Mouse (Mus musculus): ENCODE data around the gene Tjap1. TPM values are rescaled to one million over a fixed set of nuclear protein-coding genes. Genes with fewer than 3 reads are reported as not detected.

Gene Tjap1
- 10 to 100 TPM; 37.1 to 40.5 TPM for total RNA-seq (2021)

DNA sequence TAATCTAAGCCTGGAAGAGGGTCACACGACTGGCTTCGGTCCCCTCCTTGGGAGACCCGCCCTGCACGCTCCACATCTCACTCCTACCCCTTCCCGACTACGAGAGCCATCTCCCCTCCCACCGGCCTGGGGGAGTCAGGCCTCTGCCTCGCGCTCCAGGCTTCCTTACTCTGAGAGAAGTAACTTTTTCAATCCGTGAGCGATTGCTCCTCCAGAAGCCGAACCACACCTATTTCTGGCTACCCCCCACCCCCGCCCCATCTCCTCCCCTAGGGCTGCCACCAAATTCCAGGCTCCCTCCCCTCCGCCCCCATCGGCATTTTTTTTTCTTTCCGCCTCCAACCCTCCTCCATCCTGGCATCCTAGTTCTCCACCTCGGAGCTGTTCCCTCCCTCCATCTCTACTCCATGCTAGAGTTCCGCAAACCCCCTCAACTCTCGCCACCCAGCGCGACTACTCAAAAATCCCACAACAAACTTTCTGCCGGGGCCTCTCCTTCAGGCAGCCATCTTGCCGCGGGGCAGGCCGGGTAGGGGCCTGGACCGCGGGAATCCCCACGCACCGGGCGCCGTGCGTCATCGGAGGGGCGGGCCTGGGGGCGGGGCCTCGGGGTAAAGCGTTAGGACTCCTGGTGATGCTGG lies at the start of gene Tjap1:
Gene Tjap1 (minus strand): TSS at position 544 of the 641 bp plus-strand sequence.
- intact Hi-C loops (cut with DNase I), result no loop called here
- peak; percentile 73 for DNase-seq (ENCODE audit: low spot score)

DNA sequence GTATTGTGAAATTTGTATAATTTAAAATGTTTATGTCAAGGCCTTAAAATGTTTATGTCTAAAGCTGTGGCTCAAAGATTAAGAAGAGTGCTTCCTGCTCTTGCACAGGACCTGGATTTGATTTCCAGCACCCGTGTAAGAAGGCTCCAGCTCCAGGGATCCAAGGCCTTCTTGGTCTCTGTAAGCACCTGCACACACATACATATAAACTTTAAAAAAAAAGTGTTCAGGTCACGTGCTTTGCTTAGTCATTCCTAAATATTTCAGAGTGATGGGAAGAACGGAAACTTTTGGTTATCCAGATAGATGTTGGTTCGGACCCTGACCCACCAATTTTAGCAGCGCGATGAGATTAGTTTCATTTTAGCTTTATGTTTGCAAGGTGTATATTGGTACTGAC lies 45.9 kb upstream of the Tjap1 start:
- intact Hi-C loops (cut with DNase I), result loop anchor here (5.0 kb wide), 1 partner anchor 59 kb away; no protein-coding TSS in a partner anchor
- DNase-seq (ENCODE audit: low spot score), result no peak

DNA sequence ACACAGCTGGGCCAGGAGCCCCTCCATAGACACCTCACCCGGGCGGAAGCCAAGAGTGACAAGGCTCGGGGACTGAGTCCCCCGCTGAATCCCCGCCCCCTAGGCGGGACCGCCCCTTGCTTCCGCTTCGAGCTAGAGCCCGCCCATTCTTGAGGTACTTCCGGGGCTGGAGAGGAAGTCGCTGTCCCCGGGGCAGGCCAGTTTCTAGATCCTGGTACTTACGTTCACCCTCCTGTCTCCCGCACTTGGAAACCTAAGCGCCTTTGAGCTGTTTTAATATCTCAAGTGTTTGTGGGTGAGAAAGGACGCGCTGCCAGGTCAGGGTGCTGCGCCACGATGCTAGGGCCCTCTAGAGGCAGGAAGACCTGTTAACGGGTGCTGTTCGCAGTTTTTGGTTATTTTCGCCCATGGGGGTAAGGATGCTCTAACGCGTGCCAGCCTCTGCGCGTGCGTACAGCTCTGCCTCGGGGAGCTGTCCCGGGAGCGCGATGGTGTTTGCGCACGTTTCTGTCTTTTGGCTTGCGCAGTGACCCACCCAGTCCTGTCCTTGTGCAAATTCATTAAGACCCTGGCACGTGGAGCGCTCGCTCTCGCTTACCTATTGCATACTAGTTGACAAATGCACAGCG lies 45.2 kb upstream of the Tjap1 start, which contains the start of gene Abcc10:
Gene Abcc10 (minus strand): TSS at position 447 of the 629 bp plus-strand sequence.
- DNase-seq (ENCODE audit: low spot score), result peak; percentile 95
- intact Hi-C loops (cut with DNase I), result loop anchor here (5.0 kb wide), 1 partner anchor 59 kb away; no protein-coding TSS in a partner anchor

DNA sequence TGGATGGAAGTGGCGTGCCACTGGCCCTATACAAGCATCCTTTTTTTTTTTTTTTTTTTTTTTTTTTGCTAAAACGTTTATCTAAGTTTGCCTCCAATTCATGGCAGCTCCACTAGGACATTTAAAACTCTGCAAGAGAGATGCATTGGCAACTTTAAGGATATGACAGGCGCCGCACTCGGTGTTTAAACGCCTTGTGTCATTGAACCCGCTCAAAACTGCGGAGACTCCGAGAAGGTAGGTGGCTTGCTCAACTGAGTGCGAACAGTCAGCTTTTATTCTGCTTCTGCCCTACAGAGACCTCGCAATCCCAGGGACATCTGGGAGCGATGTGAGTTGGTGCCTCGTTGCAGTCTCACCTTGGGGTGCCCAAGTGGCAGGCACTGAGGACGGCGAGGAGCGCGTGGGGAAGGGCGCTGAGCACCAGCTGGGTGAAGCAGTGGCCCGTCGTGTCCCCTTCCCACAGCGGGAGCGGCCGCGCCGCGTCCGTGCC lies 44.6 kb upstream of the Tjap1 start:
- intact Hi-C loops (cut with DNase I), result loop anchor here (5.0 kb wide), 1 partner anchor 60 kb away; no protein-coding TSS in a partner anchor

DNA sequence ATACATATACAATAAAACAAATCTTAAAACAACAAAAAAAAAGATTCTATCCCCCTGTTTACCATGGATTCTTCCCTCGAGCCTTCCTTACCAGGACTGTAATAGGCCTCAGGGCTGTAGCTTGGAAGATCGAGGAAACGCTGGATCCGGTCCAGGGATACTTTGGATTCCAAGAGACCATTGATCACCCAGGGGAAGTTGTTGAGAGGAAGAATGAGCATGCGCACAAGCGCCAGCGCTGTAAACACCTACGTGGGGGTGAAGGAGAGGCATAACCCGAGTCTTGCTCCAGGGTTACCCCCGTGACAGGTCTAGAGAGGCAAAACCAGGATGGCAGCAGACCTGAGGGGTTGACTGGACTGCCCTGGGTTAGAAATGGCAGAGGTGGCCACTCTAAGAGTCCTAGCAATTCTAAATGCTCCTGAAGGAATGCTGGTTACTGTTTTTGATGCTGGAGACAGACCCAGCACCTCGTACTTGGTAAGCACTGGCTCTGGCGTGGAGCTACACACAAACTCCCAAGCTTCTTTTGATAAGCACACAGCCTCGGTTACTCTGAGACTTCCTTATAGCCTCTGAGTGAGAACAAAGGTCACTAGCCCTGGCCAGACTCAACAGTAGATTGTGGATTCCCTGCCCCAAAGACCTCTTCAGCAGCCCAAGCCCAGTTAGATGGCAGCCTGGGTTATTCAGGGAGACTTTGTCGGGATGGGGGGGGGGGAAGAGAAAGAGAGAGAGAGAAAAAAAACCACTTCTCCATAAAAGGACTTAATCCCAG lies 39.4 kb upstream of the Tjap1 start:
- no peak for DNase-seq (ENCODE audit: low spot score)
- intact Hi-C loops (cut with DNase I), result no loop called here

More for the DNA sequence above, 44.6 kb upstream of the Tjap1 start:
- no peak for DNase-seq (ENCODE audit: low spot score)

DNA sequence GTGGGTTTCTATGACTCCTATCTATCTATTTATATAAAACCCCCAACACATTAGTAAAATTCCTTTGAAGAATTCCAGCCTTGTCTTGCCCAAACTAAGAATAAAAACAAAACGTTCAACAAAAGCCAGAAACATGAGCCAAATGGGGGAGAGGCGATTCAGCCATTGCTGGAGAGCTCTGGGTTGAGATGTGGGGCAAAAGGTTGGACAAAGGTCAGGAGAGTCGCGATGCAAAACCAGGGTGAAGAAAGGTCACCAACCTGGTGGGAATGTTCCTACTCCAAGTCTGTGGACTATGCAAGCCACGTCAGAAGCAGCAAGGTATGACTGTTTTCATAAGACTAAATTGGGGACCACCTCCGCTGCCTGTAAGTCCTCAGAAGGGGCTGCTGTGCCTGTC lies 37.7 kb upstream of the Tjap1 start:
- no peak for DNase-seq (ENCODE audit: low spot score)
- intact Hi-C loops (cut with DNase I), result no loop called here

DNA sequence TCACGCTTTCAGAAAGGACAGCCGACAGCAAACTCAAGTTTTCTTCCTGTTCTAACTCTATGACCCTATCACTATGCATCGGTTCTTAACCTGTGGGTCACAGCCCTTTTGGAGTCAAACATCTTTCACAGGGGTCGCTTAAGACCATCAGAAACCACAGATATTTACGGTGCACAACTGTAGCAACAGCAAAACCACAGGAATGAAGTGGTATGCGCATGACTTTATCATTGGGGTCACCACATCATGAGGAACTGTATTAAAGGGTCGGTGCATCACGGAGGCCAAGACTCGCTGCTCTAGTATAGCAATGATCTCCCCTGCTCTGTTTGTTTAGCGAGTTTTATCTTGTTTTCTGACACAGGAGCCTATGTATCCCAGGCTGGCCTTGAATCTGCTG lies 33.0 kb upstream of the Tjap1 start:
- intact Hi-C loops (cut with DNase I), result no loop called here
- no peak for DNase-seq (ENCODE audit: low spot score)

DNA sequence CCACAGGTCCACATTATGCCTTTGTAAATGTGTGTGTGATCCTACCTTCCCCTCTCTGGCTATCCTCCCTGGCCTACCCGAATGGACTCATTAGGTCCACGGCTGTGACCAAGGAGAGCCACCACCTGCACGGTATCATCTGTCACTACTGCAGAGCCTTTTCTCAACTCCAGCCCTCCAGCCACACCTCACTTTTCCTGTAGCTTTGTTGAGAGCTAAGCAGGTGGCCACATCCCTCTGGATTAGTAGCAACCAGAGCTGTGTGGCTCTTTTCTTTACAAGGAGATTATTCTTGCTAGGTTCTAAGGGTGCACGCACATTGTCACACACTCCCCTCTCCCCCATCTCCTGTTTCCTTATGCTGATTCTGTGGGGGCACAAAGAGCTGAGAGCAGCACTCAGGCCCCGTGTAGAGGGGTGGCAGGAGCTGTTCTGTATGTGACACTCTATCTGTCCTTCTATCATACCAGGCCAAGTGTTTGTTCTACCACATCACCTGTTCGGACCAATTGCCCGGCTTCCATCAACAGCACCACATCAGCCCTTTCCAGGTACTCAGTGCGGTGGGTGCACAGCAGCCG lies 30.4 kb upstream of the Tjap1 start:
- no peak for DNase-seq (ENCODE audit: low spot score)
- intact Hi-C loops (cut with DNase I), result no loop called here

DNA sequence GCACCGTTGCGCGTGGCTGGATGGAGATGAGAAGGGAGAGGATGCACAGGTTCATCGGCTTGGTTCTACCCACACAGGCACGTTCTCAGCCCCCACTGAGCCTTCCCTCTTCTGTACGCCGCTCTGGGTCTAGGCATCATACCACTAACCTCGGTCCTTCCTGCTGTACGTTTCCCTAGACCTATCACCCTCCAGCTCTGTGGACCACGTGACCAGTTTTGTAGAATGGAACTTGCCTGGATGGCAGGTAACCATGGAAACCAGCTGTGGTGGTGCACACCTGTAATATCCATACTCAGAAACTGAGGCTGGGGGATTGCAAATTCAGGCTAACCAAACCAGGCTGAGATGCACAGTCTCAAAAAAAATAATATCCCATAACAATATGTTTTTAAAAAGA lies 27.7 kb upstream of the Tjap1 start:
- intact Hi-C loops (cut with DNase I), result no loop called here
- DNase-seq (ENCODE audit: low spot score), result no peak

DNA sequence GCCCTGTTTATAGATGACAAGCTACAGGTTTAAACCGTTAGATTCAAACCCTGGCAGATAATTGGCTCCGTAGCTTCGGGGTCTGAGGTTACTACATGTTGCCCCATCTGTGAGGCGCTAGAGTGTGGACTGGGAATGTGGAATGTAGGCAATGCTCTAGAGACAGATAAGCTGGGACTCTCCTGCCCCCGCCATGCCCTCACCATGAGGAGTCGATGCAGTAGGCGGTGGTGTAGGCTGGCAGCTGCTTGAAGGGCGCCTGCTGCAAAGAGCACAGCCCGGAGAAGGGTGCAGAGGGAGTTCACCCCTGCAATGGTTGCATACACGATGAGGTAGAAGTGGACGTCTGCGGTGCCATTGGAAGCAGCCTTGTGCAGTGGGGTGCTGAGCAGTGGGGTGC lies 27.0 kb upstream of the Tjap1 start:
- intact Hi-C loops (cut with DNase I), result no loop called here
- DNase-seq (ENCODE audit: low spot score), result no peak

DNA sequence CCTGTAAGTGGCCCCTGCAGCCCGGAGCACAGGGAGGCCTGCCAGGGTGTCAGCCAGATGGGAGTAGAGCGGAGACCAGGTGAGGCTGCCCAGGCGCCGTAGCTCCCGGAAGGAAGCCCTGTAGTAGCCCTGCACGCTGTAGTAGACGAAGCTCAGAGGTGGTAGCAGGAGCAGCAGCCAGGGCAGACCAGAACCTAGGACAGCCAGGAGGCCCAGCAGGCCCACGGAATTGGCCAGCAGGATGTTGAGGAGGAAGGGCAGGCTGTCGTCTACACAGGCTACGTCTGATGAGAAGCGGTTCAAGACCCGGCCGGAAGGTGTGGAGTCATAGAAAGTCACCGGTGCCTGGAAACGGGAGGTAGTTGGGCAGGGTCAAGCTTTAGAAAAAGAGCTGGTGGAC lies 24.1 kb upstream of the Tjap1 start:
- intact Hi-C loops (cut with DNase I), result no loop called here
- no peak for DNase-seq (ENCODE audit: low spot score)

DNA sequence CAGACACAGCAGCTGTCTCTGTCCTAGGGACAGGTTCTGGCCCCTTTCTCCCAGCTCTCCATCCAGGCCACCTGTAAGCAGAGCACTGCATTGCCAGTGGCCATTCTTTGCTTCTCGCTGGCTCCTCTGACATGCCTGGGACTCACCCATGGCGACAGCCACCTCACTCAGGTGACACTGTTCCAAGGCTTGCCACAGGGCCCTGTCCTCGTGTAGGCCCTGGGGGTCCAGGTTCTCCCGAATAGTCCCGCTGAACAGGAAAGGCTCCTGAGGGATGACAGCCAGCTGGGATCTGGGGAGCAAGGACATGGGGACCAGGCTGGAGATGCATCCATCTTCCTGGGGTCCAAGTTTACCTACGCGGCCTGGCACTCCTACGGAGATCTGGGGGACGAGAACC lies 21.4 kb upstream of the Tjap1 start:
- intact Hi-C loops (cut with DNase I), result no loop called here
- no peak for DNase-seq (ENCODE audit: low spot score)

DNA sequence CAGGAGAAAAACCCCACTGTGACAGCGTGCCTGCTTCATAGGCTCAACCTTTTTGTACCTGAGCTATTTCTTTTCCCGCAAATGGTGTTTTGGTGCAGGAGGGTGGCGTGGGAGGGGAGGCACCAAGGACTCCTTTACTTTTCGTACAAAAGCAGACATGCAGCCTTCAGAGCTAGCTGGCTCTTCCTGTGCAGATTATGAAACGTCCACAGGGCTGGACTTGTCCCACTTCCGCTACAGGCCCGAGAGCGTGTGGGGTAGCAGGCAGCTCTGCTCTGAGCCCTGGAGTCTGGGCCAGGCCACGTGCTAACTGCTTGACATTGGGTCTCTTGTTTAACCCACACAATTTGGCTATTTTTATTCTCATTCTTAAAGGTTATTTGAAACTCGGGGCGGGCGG lies 19.1 kb upstream of the Tjap1 start:
- no peak for DNase-seq (ENCODE audit: low spot score)
- intact Hi-C loops (cut with DNase I), result no loop called here

DNA sequence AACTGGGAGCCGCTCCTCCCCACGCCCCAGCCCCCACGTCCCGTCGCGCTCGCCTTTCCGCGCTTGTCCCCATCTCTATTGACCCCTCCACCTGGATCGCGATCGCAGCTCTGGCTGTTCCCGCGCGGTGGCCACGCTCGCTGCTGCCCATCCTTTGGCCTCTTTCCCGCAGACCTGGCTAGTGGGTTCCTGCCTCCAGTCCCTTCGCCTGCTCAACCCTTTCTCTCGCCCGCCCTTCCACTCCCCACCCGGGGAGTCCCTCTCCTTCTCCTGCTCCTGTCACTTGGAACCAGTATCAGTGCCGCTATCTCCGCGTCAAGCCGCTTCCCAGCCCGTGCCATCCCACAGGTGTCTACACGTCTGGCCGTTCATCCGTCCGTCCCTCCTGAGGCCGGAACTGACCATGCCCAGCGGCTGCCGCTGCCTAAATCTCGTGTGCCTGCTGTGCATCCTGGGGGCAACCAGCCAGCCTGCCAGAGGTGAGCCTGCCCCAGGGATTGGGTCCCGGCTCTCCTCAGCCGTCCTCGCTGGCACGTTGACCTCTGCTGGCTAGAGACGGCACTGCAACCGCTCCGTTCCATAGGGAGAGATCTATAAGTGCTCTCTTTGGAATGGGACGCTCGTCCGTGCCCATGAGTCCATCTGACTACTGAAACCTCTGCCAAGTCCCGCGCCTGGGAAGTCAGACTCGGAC lies 15.5 kb upstream of the Tjap1 start:
- intact Hi-C loops (cut with DNase I), result loop anchor here (1.0 to 5.0 kb wide), 2 partner anchors 32 to 566 kb away; partner anchors contain the start of gene 1600014C23Rik
- peak; percentile 48 for DNase-seq (ENCODE audit: low spot score)

DNA sequence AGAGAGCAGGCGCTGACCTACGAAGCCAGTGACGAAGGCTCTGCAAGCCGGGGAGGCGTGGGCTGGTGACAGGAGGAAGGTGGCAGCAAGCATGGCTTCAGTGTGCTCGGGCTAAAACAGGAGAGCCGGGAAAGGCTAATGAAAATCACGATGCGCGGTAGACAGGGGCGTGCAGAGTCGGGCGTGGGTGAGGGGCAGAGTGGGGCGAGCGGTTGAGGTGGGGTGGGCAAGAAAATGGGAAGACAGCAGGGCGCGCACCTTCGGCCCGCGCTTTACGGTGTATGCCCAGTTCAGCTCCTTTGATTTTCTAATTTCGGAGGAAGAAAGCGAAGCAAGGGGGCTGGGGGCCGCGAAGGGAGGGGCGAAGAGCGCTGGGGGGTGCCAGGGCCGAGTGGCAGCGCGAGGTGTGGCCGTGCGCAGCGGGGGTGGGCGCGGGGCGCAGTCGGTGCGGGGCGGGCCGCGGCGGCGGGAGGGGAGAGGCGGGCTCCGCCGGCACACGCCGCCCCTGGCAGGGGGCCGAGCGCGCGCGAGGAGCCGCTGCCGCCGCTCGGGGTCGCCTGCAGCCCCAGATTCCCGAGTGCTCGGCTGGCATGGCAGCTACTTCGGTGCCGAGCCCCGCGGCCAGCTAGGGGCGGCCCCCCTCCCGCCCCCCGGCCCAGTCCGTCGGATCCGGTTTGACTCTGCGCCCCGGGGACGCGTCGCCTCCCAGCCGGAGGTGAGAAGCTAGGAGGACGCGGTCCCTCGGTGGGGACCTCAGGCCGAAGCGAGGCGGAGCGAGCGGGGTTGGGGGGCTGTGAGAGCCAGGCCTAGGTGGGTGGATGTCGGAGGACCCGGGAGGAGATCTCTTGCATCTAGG lies 14.8 kb upstream of the Tjap1 start, which contains the start of gene Dlk2:
Gene Dlk2 (plus strand): TSS at position 58 of the 856 bp plus-strand sequence.
- intact Hi-C loops (cut with DNase I), result loop anchor here (1.0 to 5.0 kb wide), 2 partner anchors 31 to 565 kb away; partner anchors contain the start of gene 1600014C23Rik
- no peak for DNase-seq (ENCODE audit: low spot score)

DNA sequence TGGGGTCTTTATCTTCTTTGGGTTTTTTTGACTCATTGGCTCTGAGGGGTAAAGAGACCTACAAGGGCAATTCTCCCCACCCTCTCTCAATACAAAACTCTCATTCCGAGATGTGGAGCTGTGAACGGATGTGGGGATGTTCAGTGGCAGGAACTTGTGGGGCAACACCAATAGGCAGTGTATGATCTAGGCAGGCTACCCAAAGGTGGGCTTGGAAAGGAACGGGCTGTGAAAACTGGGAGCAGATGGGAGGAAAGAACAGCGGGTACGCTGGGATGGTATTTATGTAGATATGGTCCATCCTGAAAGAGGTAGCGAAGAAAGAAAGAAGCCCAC lies 14.2 kb upstream of the Tjap1 start:
- intact Hi-C loops (cut with DNase I), result loop anchor here (5.0 kb wide), 1 partner anchor 565 kb away; the partner anchor contains the start of gene 1600014C23Rik
- no peak for DNase-seq (ENCODE audit: low spot score)

DNA sequence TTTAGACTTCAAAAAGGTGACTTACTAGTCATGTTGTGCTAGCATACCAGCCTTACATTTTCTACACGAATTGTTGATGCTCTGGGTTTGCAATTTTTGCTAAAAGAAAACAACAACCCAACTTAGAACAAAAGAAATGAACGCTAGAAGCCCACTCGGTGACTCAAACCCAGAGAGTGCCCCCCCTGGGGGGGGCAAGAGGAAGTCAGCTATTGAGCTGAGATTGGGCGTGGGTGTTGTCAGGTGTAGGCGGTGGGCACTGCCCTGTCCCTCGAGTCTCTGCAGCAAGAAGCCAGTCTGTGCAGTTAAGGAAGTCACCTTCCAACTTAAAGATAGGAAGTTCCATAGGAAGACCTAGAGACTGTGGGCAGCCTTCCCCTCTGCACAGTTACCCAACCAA lies 13.8 kb upstream of the Tjap1 start:
- intact Hi-C loops (cut with DNase I), result loop anchor here (5.0 kb wide), 1 partner anchor 564 kb away; the partner anchor contains the start of gene 1600014C23Rik
- no peak for DNase-seq (ENCODE audit: low spot score)

DNA sequence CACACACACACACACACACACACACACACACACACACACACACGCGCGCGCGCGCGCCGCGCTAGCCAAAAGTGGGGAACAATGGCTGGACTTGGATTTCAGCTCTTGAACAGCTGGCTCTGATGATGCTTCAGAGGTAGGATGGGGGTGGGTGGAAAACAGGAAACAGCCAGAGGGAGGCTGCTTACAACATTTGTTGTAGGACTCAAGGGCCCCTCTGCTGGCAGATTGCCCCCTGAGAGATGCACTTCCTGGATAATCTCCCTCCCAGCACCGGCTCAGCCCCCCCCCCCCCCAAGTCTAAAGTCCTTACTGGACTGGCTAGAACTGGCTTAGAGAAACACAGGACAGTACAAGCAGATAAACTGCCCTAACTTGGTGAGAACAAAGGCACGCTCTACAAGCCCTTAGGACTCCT lies 4.9 kb upstream of the Tjap1 start:
- peak; percentile 53 for DNase-seq (ENCODE audit: low spot score)
- intact Hi-C loops (cut with DNase I), result loop anchor here (2.0 kb wide), 1 partner anchor 15 kb away; no protein-coding TSS in a partner anchor

All from heart, postnatal 25 days (tissue).